Mouse (Mus musculus) lung, embryonic 14.5 days (tissue): ENCODE data around the gene Cdc27. TPM values are rescaled to one million over a fixed set of nuclear protein-coding genes. Genes with fewer than 3 reads are reported as not detected.

ENCODE experiments used
- ATAC-seq: fragments of 200-750 bp; cut with Nextera tagmentation; 2 replicates; pipeline ENCODE4 v1.8.0; 2017; ENCODE audit warnings: mild to moderate bottlenecking, moderate TSS enrichment, moderate library complexity; ENCODE audit not compliant: insufficient read depth
- DNase-seq: peaks from one replicate; pipeline ENCODE4 v3.0.0-alpha.2; 2015
- H3K27ac ChIP-seq: fragments of 300-500 bp; sonication (generic); 2 replicates; pipeline ENCODE4 v1.5.1; 2014; ENCODE audit warnings: low read depth, mild to moderate bottlenecking, moderate library complexity
- H3K27me3 ChIP-seq: fragments of 300-500 bp; sonication (generic); 2 replicates; pipeline ENCODE4 v1.6.1; 2014; ENCODE audit warnings: low read length, control low read depth; ENCODE audit not compliant: insufficient read depth
- H3K36me3 ChIP-seq: fragments of 300-500 bp; sonication (generic); 2 replicates; pipeline ENCODE4 v1.6.1; 2014; ENCODE audit warnings: control low read depth; ENCODE audit not compliant: insufficient read depth
- H3K4me1 ChIP-seq: fragments of 300-500 bp; sonication (generic); 2 replicates; pipeline ENCODE4 v1.6.1; 2014; ENCODE audit warnings: antibody characterized with exemption, control low read depth; ENCODE audit not compliant: insufficient read depth
- H3K4me2 ChIP-seq: fragments of 300-500 bp; sonication (generic); 2 replicates; pipeline ENCODE4 v1.6.1; 2014; ENCODE audit warnings: mild to moderate bottlenecking
- H3K4me3 ChIP-seq: fragments of 300-500 bp; sonication (generic); 2 replicates; pipeline ENCODE4 v1.5.1; 2014; ENCODE audit warnings: low read depth, low read length
- H3K9ac ChIP-seq: fragments of 300-500 bp; sonication (generic); 2 replicates; pipeline ENCODE4 v1.6.1; 2014
- H3K9me3 ChIP-seq: fragments of 300-500 bp; sonication (generic); 2 replicates; pipeline ENCODE4 v1.6.1; 2016; ENCODE audit warnings: low read depth, low read length, control low read depth
- CTCF ChIP-seq: IDR thresholded peaks from 2 replicates; pipeline ENCODE4 v1.5.1; 2016; ENCODE audit warnings: antibody characterized with exemption, low read depth
- WGBS: fragments of 180-500 bp; shearing (Covaris S2); extraction: QIAGEN DNeasy Blood & Tissue Kit; methylation state at CpG from one replicate; pipeline ENCODE4 v1.1.7; 2014; 5-methylcytosine and 5-hydroxymethylcytosine counted together
- polyA plus RNA-seq: library from polyadenylated mRNA; unstranded; fragments of >200 nt; fragmentation: Nextera tagmentation; extraction: Ambion mirVana; gene quantifications from 2 replicates; pipeline ENCODE4 v1.2.1, GENCODE M21; 2014

Gene Cdc27
- polyA plus RNA-seq, 1 experiment from 2014 or later, result 51.0 TPM

DNA sequence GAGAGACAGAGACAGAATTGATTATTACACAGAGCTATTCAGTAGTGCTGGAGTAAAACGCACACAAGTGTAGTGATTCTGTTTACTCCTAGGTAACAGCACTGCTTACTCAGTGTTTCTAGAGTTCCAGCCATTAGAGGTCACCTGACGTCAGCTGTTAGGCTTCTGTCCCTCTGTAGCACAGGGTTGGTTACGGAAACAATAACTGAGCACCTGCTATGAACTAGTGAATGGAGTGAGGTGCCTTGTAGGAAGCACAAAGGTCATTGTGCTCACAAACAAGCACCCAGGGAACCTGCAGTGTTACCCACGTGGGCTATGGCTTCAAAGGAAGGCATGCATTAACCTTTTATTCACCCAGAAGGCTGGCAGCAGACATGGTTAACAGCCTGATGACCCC is 70.9 kb downstream of the Cdc27 start:
- H3K4me1 ChIP-seq, result no peaks in the 10 kb centered on the region
- H3K27me3 ChIP-seq, result no peaks in the 10 kb centered on the region
- H3K4me2 ChIP-seq, result no peak overlapping the region
- no peak for ATAC-seq
- H3K36me3 ChIP-seq, result no peaks in the 10 kb centered on the region
- no peaks in the 10 kb centered on the region for H3K9me3 ChIP-seq
- no peak overlapping the region for H3K27ac ChIP-seq
- TF ChIP-seq CTCF, result no peak
- no peak overlapping the region for H3K9ac ChIP-seq
- WGBS, result 56% methylated on average over 4 of the region's 4 CpGs
- H3K4me3 ChIP-seq, result no peak overlapping the region
- DNase-seq, result no peak

DNA sequence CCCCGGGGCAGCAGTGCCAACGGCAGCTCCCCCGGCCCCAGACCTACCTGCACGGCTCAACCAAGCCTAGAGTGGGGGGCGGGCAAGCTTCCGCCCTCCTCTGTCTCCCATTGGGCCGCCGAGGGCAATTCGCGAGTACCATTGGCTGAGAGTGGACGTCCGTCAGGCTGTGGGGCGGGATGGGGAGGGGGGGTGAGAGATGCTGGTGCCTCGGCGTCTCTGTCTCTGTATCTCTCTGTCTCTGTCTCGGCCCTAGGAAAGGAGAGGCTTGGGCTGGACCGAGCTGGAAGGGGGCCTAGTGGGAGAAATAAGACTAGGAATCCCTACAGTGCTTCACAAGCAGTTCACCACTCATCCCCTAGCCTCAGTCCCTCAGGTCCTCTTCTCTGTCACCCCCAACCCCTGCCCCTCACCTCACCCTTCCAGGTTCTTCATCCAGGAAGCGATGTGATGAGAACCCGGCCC is 81.0 kb downstream of the Cdc27 start:
- Histone ChIP-seq H3K4me2 (peak overlapping the region; percentile 70), H3K4me1 (peaks cover 4% of the 10 kb centered on the region; the same call in 1 of the 2 replicates), H3K9ac (peak overlapping the region; percentile 97), H3K4me3 (peak overlapping the region; percentile 96), H3K9me3 (no peaks in the 10 kb centered on the region), H3K27me3 (no peaks in the 10 kb centered on the region), H3K36me3 (0 out of 2 replicates have a peak, but pooled peaks cover 7% of the 10 kb centered on the region), H3K27ac (peak overlapping the region; percentile 72; the same call in 1 of the 2 replicates)
- 2% methylated on average over 19 of the region's 19 CpGs for WGBS
- peak; percentile 100 for ATAC-seq
- TF ChIP-seq CTCF, result no peak
- peak; percentile 95 for DNase-seq

DNA sequence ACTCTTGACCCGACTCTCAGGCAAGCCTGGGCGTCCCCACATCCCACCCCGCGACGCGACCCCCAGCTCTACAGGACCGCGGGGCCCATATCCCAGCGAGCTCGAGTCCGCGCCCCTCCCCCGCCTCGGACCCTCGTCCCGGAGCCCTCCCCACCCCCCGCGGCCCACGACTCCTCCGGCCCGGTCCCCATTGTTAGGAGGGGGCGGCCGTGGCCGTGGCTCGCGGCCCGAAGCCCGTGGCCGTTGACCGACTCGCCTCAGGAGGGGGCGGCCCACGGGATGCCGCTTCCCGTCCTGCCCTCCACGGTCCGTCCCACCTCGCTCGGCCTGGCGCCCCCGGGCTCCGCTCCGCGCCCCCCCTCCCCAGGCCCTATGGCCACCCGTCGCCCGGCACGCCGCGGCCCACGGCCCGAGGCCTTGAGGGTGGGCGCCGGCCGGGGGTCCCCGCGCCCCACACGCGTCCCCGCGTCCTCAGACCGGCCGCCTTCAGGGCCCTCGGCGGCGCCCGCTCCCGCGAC is 81.6 kb downstream of the Cdc27 start, which contains the start of gene Kansl1:
Gene Kansl1, minus strand, starts transcription at position 111 of the 518 bp plus-strand sequence.
- H3K27ac ChIP-seq, result peak within 1 kb of the TSS; percentile 72; the same call in 1 of the 2 replicates
- under 1% methylated on average over 66 of the region's 69 CpGs for WGBS

DNA sequence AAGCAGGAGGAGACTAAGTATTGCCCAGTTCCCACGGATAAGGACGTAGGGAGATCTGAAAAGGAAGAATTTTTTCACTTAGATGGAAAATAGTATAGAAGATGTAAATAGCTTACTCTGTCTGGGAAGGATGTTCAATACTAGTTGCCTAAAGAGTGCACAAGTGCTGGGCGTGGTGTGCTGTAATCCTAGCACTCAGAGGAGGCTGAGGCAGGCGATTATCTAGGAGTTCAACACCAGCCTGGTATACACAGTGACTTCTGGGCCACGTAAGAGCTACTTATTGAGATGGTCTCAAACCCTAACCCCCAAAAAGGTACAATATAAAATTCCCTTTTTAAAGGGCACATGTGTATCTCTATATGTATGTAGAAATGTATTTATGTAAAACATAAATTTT is 82.7 kb downstream of the Cdc27 start:
- ATAC-seq (no peak), DNase-seq (no peak)
- H3K9ac ChIP-seq, result no peak overlapping the region
- WGBS, result 78% methylated on average over 5 of the region's 5 CpGs
- peak overlapping the region; percentile 37; the same call in 1 of the 2 replicates for H3K4me2 ChIP-seq
- H3K36me3 ChIP-seq, result peaks cover 21% of the 10 kb centered on the region; the same call in 1 of the 2 replicates
- no peak overlapping the region for H3K27ac ChIP-seq
- no peak for TF ChIP-seq CTCF
- peaks cover 4% of the 10 kb centered on the region; the same call in 1 of the 2 replicates for H3K4me1 ChIP-seq
- no peak overlapping the region for H3K4me3 ChIP-seq
- H3K9me3 ChIP-seq, result no peaks in the 10 kb centered on the region
- no peaks in the 10 kb centered on the region for H3K27me3 ChIP-seq

More for the DNA sequence above, 81.6 kb downstream of the Cdc27 start, which contains the start of gene Kansl1:
- Histone ChIP-seq H3K36me3 (0 out of 2 replicates have a peak, but pooled peaks cover 13% of the 10 kb centered on the region), H3K4me3 (peak within 1 kb of the TSS; percentile 96), H3K27me3 (no peaks in the 10 kb centered on the region), H3K4me2 (peak within 1 kb of the TSS; percentile 70), H3K9ac (peak within 1 kb of the TSS; percentile 97), H3K4me1 (peaks cover 4% of the 10 kb centered on the region; the same call in 1 of the 2 replicates), H3K9me3 (no peaks in the 10 kb centered on the region)
- no peak for TF ChIP-seq CTCF
- DNase-seq (no peak), ATAC-seq (peak; percentile 80)

DNA sequence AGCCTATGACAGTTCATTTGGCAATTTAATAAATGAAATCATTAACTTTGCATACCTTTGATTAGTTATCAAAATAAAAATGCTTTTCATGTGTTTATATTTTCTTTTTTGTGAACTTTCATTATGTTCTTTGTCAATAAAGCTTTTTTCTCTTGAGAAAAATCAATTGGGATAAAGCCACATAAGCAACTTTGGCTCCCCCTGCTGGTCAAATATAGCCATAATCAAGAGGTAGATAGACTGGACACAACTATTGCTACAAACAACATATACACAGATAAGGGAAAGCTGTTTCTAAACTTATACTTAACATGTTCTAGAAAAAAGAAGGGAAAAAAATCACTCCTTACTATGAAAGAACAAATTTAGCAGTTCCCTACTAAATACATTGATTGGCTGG is 88.9 kb downstream of the Cdc27 start:
- H3K27me3 ChIP-seq, result no peaks in the 10 kb centered on the region
- H3K27ac ChIP-seq, result no peak overlapping the region
- DNase-seq (peak; percentile 90), ATAC-seq (no peak)
- no peak overlapping the region for H3K9ac ChIP-seq
- peak; percentile 78 for TF ChIP-seq CTCF
- H3K4me3 ChIP-seq, result no peak overlapping the region
- no peak overlapping the region for H3K4me2 ChIP-seq
- H3K4me1 ChIP-seq, result no peaks in the 10 kb centered on the region
- no peaks in the 10 kb centered on the region for H3K9me3 ChIP-seq
- H3K36me3 ChIP-seq, result peaks cover 28% of the 10 kb centered on the region

DNA sequence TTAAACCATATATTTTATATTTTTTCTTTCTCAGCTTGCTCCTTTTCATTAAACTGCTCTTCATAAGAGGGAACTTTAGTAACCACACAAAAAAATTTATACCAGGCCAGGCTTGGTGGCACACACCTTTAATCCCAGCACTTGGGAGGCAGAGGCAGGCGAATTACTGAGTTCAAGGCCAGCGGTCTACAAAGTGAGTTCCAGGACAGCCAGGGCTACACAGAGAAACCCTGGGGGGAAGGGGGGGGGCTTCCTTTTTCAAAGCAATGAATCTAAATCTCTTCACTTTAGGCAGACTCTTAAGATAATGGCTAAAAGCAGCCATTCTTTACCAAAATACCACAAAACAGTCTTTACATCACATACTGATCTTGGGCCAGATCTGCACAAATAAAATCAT is 90.7 kb downstream of the Cdc27 start:
- TF ChIP-seq CTCF, result no peak
- Histone ChIP-seq H3K27ac (no peak overlapping the region), H3K4me3 (no peak overlapping the region), H3K4me2 (no peak overlapping the region), H3K27me3 (no peaks in the 10 kb centered on the region), H3K36me3 (peaks cover 25% of the 10 kb centered on the region), H3K9ac (no peak overlapping the region), H3K9me3 (no peaks in the 10 kb centered on the region), H3K4me1 (no peaks in the 10 kb centered on the region)
- no peak for ATAC-seq
- 92% methylated on average over 2 of the region's 2 CpGs for WGBS
- DNase-seq, result no peak

DNA sequence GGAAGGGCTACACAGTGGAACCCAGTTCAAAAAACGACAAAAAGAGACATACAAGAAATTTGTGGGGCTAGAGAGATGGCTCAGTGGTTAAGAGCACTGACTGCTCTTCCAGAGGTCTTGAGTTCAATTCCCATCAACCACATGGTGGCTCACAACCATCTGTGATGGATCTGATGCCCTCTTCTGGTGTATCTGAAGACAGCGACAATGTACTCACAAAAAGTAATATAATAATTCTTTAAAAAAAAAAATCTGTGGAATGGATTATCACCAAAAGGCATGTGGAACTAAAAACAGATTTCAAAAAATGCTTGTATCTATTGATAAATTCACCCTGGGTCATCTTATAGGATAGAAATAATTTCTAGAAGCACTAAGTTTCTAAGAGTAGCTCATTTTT is 91.9 kb downstream of the Cdc27 start:
- no peak overlapping the region for H3K4me2 ChIP-seq
- ATAC-seq (no peak), DNase-seq (no peak)
- TF ChIP-seq CTCF, result no peak
- H3K27ac ChIP-seq, result no peak overlapping the region
- no peak overlapping the region for H3K4me3 ChIP-seq
- H3K36me3 ChIP-seq, result peaks cover 15% of the 10 kb centered on the region
- no peak overlapping the region for H3K9ac ChIP-seq
- no peaks in the 10 kb centered on the region for H3K9me3 ChIP-seq
- no peaks in the 10 kb centered on the region for H3K4me1 ChIP-seq
- WGBS, result 65% methylated on average over 2 of the region's 2 CpGs
- H3K27me3 ChIP-seq, result no peaks in the 10 kb centered on the region

Other genes with a start within 250 kb of the Cdc27 start
- gene Kansl1, start 81.8 kb downstream of the Cdc27 start, polyA plus RNA-seq, result 27.6 and 28.1 TPM in 2 replicates
- 9.8 and 52.1 TPM in 2 replicates for gene Myl4, start within 50 bp of the Cdc27 start, polyA plus RNA-seq
- gene Itgb3, start 57.4 kb upstream of the Cdc27 start, polyA plus RNA-seq, result 1.9 and 2.1 TPM in 2 replicates
- gene Gm11639, start 135.1 kb upstream of the Cdc27 start, polyA plus RNA-seq, result not detected in 2 replicates